Comparison of ENCODE assay signal across 12 mouse cellular contexts in the genomic region with DNA sequence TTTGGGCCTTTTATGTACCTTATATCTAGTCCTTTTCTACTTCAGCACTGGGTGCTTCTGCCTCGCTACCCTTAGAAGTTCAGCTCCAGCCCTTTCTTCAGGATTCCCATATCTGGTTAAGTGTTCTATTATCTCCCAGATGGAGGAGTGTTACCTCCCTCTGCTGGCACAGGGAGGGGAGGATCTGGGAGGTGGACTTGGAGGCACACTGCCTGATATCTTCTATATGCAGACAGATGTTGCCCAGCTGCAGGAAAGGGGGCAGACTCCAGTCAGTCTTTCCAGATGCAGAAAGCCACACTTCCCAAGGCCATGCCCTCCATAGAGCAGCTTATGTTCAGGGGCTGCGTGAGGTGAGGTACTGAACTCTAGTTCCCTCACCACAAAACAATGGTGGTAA.
DNase-seq lines count a peak whose midpoint lies in the region; ATAC-seq and TF ChIP-seq lines count a peak whose summit lies in the region.
"Had no signal": no experiment of that assay in that cellular context is flagged by ENCODE, and none has a peak within 500 bp of the region (broad histone marks: within the 10 kb centered on the region; RNA-seq: fewer than 3 reads in every experiment).

No protein-coding gene starts in this region.

- no peaks in the 10 kb centered on the region for H3K9me3 ChIP-seq in liver, embryonic 11.5 days (ENCODE audit: control insufficient read depth, low read length)
- no peaks in the 10 kb centered on the region for H3K9me3 ChIP-seq in lung, postnatal 0 days (ENCODE audit: low read length)
- H3K9me3 ChIP-seq: heart, embryonic 13.5 days had no signal

- no peaks in the 10 kb centered on the region for H3K36me3 ChIP-seq in heart, adult 2 months (ENCODE audit: control insufficient read depth, insufficient read depth, low read length)
- no peaks in the 10 kb centered on the region for H3K36me3 ChIP-seq in liver, adult 2 months (ENCODE audit: control insufficient read depth, insufficient read depth, low read length)
- H3K36me3 ChIP-seq in liver, embryonic 11.5 days (ENCODE audit: control insufficient read depth, insufficient read depth, low read length): no peaks in the 10 kb centered on the region
- H3K36me3 ChIP-seq in lung, postnatal 0 days (ENCODE audit: insufficient read depth, low read length): no peaks in the 10 kb centered on the region
- H3K36me3 ChIP-seq: heart, embryonic 13.5 days had no signal

- H3K27ac ChIP-seq in heart, adult 2 months: no peak overlapping the region
- no peak overlapping the region for H3K27ac ChIP-seq in liver, adult 2 months (replicated peaks; ENCODE audit: insufficient read depth, low read depth, low read length)
- H3K27ac ChIP-seq in liver, embryonic 11.5 days (ENCODE audit: low read depth, low read length): no peak overlapping the region
- no peak overlapping the region for H3K27ac ChIP-seq in cortical plate, adult 2 months (ENCODE audit: insufficient read depth, low read length)
- no peak overlapping the region for H3K27ac ChIP-seq in lung, postnatal 0 days (ENCODE audit: low read length)
- H3K27ac ChIP-seq: heart, embryonic 13.5 days had no signal

- no peak overlapping the region for H3K4me3 ChIP-seq in heart, adult 2 months
- no peak overlapping the region for H3K4me3 ChIP-seq in liver, adult 2 months (ENCODE audit: insufficient read depth, low read depth, low read length)
- H3K4me3 ChIP-seq in liver, embryonic 11.5 days (ENCODE audit: low read depth, low read length): no peak overlapping the region
- no peak overlapping the region for H3K4me3 ChIP-seq in cortical plate, adult 2 months (ENCODE audit: insufficient read depth, low read length)
- H3K4me3 ChIP-seq in lung, postnatal 0 days (ENCODE audit: low read depth, low read length): no peak overlapping the region
- H3K4me3 ChIP-seq: heart, embryonic 13.5 days; megakaryocyte, embryonic 14.5 days had no signal

- H3K9ac ChIP-seq in heart, adult 2 months (ENCODE audit: low read depth, low read length): no peak overlapping the region
- no peak overlapping the region for H3K9ac ChIP-seq in liver, adult 2 months (ENCODE audit: low read depth, low read length)
- no peak overlapping the region for H3K9ac ChIP-seq in liver, embryonic 11.5 days (ENCODE audit: low read depth, low read length)
- H3K9ac ChIP-seq in lung, postnatal 0 days (replicated peaks; ENCODE audit: low read depth): no peak overlapping the region
- H3K9ac ChIP-seq: heart, embryonic 13.5 days had no signal

- TF ChIP-seq EP300 in heart, adult 2 months (IDR thresholded peaks at IDR 0.05; ENCODE audit: insufficient read depth, low read depth, low read length): no peak
- no peak for TF ChIP-seq EP300 in lung, postnatal 0 days (IDR thresholded peaks at IDR 0.05)

- no peak overlapping the region for H3K4me2 ChIP-seq in liver, embryonic 11.5 days
- H3K4me2 ChIP-seq in lung, postnatal 0 days (replicated peaks; ENCODE audit: low read depth, low read length): no peak overlapping the region
- H3K4me2 ChIP-seq: heart, embryonic 13.5 days had no signal

- H3K27me3 ChIP-seq in heart, adult 2 months (ENCODE audit: control insufficient read depth, insufficient read depth, low read length): no peaks in the 10 kb centered on the region
- no peaks in the 10 kb centered on the region for H3K27me3 ChIP-seq in liver, adult 2 months (ENCODE audit: control insufficient read depth, insufficient read depth, low read length)
- H3K27me3 ChIP-seq in liver, embryonic 11.5 days (replicated peaks; ENCODE audit: control insufficient read depth, insufficient read depth, low read length): no peaks in the 10 kb centered on the region
- no peaks in the 10 kb centered on the region for H3K27me3 ChIP-seq in lung, postnatal 0 days (replicated peaks; ENCODE audit: insufficient read depth, low read length)
- H3K27me3 ChIP-seq: heart, embryonic 13.5 days; megakaryocyte, embryonic 14.5 days had no signal

- H3K79me2 ChIP-seq in heart, adult 2 months (replicated peaks; ENCODE audit: control insufficient read depth, insufficient read depth, low read length): no peaks in the 10 kb centered on the region
- H3K79me2 ChIP-seq in liver, adult 2 months (ENCODE audit: control insufficient read depth, insufficient read depth, low read length): no peaks in the 10 kb centered on the region

- no peak for TF ChIP-seq POLR2A in heart, adult 2 months (IDR thresholded peaks at IDR 0.05; ENCODE audit: insufficient read depth, low read depth, low read length)
- TF ChIP-seq POLR2A in liver, adult 2 months (IDR thresholded peaks at IDR 0.05; ENCODE audit: extremely low read depth, insufficient read depth, low read length): no peak
- TF ChIP-seq POLR2A in cortical plate, adult 2 months (IDR thresholded peaks at IDR 0.05; ENCODE audit: extremely low read depth, insufficient read depth, low read length): no peak

- intact Hi-C loops in heart, adult 2 months (cut with DNase I): no loop called here

- no peak for ATAC-seq in liver, embryonic 11.5 days (replicated peaks; ENCODE audit: low FRiP score)
- ATAC-seq in lung, postnatal 0 days: peak; percentile 21; the same call in 1 of the 2 replicates
- ATAC-seq: intestine, embryonic 16.5 days had no signal

- 59% methylated on average over 2 of the region's 2 CpGs for whole genome bisulfite sequencing in heart, adult 2 months
- WGBS in liver, adult 2 months: 81% methylated on average over 2 of the region's 2 CpGs
- 63% methylated on average over 2 of the region's 2 CpGs for whole genome bisulfite sequencing in liver, embryonic 11.5 days
- 42% methylated on average over 2 of the region's 2 CpGs for WGBS in lung, postnatal 0 days

- peak; percentile 64 for TF ChIP-seq CTCF in heart, adult 2 months (IDR thresholded peaks at IDR 0.05)
- TF ChIP-seq CTCF in liver, adult 2 months (IDR thresholded peaks at IDR 0.05; ENCODE audit: low read depth, low read length): peak; percentile 40
- TF ChIP-seq CTCF in cortical plate, adult 2 months (IDR thresholded peaks at IDR 0.05; ENCODE audit: extremely low read depth, insufficient read depth, low read length): peak; percentile 26; the same call in 1 of the 2 replicates
- peak; percentile 68 for TF ChIP-seq CTCF in lung, postnatal 0 days (IDR thresholded peaks at IDR 0.05)

- DNase-seq in heart, adult 2 months: no peak
- DNase-seq in heart, adult 9 months (ENCODE audit: low spot score in 2 of 2): no peak
- no peak for DNase-seq in liver, adult 2 months (ENCODE audit: extremely low read depth, low read depth, low spot score)
- DNase-seq in liver, embryonic 11.5 days (ENCODE audit: low spot score): no peak
- peak; percentile 21 for DNase-seq in lung, postnatal 0 days (ENCODE audit: low spot score)
- no peak for DNase-seq in spleen, adult 12 weeks (ENCODE audit: low spot score)
- DNase-seq: cerebellum, postnatal 10 days; left cerebral cortex, postnatal 4 days had no signal

- no peaks in the 10 kb centered on the region for H3K4me1 ChIP-seq in heart, adult 2 months (ENCODE audit: control insufficient read depth, insufficient read depth, low read length)
- no peaks in the 10 kb centered on the region for H3K4me1 ChIP-seq in liver, adult 2 months (ENCODE audit: control insufficient read depth, insufficient read depth, low read length)
- H3K4me1 ChIP-seq in liver, embryonic 11.5 days (replicated peaks; ENCODE audit: control insufficient read depth, insufficient read depth, low read length): no peaks in the 10 kb centered on the region
- H3K4me1 ChIP-seq in cortical plate, adult 2 months (ENCODE audit: control insufficient read depth, insufficient read depth, low read length): no peaks in the 10 kb centered on the region
- no peaks in the 10 kb centered on the region for H3K4me1 ChIP-seq in lung, postnatal 0 days (ENCODE audit: insufficient read depth, low read depth, low read length)
- H3K4me1 ChIP-seq: megakaryocyte, embryonic 14.5 days had no signal
